ENCODE assay signal across 1 mouse cellular context in genomic region chr7:142418679-142419078, GRCm38 (mm10).
TF ChIP-seq lines count a peak whose summit lies in the region.

No protein-coding gene starts in this region.

TF ChIP-seq in ES-E14, 5 proteins besides CTCF, POLR2A, EP300 and RAD21:
- TF ChIP-seq ZC3H11A (IDR thresholded peaks at IDR 0.05; ENCODE audit: borderline replicate concordance, low read depth, low read length) (peak; percentile 35; the same call in 1 of the 2 replicates), HCFC1 (IDR thresholded peaks at IDR 0.05; ENCODE audit: borderline replicate concordance, insufficient read depth, low read length) (no peak)
TF ChIP-seq in ES-E14: peak in this region for 1.
